Mouse (Mus musculus) midbrain, embryonic 16.5 days (tissue): ENCODE measurements around the gene Ppp1r26. TPM values are rescaled to one million over a fixed set of nuclear protein-coding genes. Genes with fewer than 3 reads are reported as not detected.

Source experiments
- ATAC-seq: fragments of 200-750 bp; cut with Nextera tagmentation; 2 replicates; pipeline ENCODE4 v1.8.0; 2017; ENCODE audit warnings: moderate TSS enrichment
- H3K27ac ChIP-seq: fragments of 300-500 bp; sonication (generic); 2 replicates; pipeline ENCODE4 v1.5.1; 2014; ENCODE audit warnings: mild to moderate bottlenecking, low read length, mixed read lengths
- H3K27me3 ChIP-seq: fragments of 300-500 bp; sonication (generic); 2 replicates; pipeline ENCODE4 v1.6.1; 2014; ENCODE audit warnings: low read depth, low read length, mixed read lengths; ENCODE audit not compliant: control insufficient read depth, insufficient read depth
- H3K36me3 ChIP-seq: fragments of 300-500 bp; sonication (generic); 2 replicates; pipeline ENCODE4 v1.6.1; 2014; ENCODE audit warnings: mild to moderate bottlenecking, low read length, moderate library complexity, mixed read lengths; ENCODE audit not compliant: control insufficient read depth, insufficient read depth
- H3K4me1 ChIP-seq: fragments of 300-500 bp; sonication (generic); 2 replicates; pipeline ENCODE4 v1.6.1; 2014; ENCODE audit warnings: mild to moderate bottlenecking, low read length, mixed read lengths; ENCODE audit not compliant: control insufficient read depth, insufficient read depth
- H3K4me2 ChIP-seq: fragments of 300-500 bp; sonication (generic); 2 replicates; pipeline ENCODE4 v1.6.1; 2014; ENCODE audit warnings: mild to moderate bottlenecking, low read length, mixed read lengths
- H3K4me3 ChIP-seq: fragments of 300-500 bp; sonication (generic); 2 replicates; pipeline ENCODE4 v1.5.1; 2014; ENCODE audit warnings: low read depth, mild to moderate bottlenecking, low read length, moderate library complexity, mixed read lengths
- H3K9ac ChIP-seq: fragments of 300-500 bp; sonication (generic); 2 replicates; pipeline ENCODE4 v1.6.1; 2014; ENCODE audit warnings: low read depth, low read length, mixed read lengths
- H3K9me3 ChIP-seq: fragments of 300-500 bp; sonication (generic); replicated peaks from 2 replicates; pipeline ENCODE4 v1.6.1; 2014; ENCODE audit warnings: mild to moderate bottlenecking, low read length, mixed read lengths; ENCODE audit not compliant: control insufficient read depth, poor library complexity, severe bottlenecking
- WGBS: fragments of 180-500 bp; shearing (Covaris S2); extraction: QIAGEN DNeasy Blood & Tissue Kit; methylation state at CpG from one replicate; pipeline ENCODE4 v1.1.7; 2014; 5-methylcytosine and 5-hydroxymethylcytosine counted together
- polyA plus RNA-seq: library from polyadenylated mRNA; unstranded; fragments of >200 nt; fragmentation: Nextera tagmentation; extraction: Ambion mirVana; gene quantifications from 2 replicates; pipeline ENCODE4 v1.2.1, GENCODE M21; 2015

Ppp1r26 gene
- polyA plus RNA-seq = 19.8 and 22.7 TPM in 2 replicates

- Histone ChIP-seq H3K4me1 (peaks cover 16% of the 10 kb centered on the region), H3K27ac (peak within 1 kb of the TSS; percentile 92), H3K4me2 (peak within 1 kb of the TSS; percentile 84), H3K4me3 (peak within 1 kb of the TSS; percentile 83), H3K9ac (peak within 1 kb of the TSS; percentile 96), H3K9me3 (no peaks in the 10 kb centered on the region), H3K27me3 (no peaks in the 10 kb centered on the region), H3K36me3 (peaks cover 5% of the 10 kb centered on the region; the same call in 1 of the 2 replicates)
- WGBS = under 1% methylated on average over 75 of the region's 118 CpGs
- ATAC-seq = peak; percentile 69
These were observed at the start of gene Ppp1r26 for GRCm38 (mm10) chr2:28446515-28447314. Gene Ppp1r26 (plus strand): TSS chr2:28446800.

- no peaks in the 10 kb centered on the region for H3K9me3 ChIP-seq
- 41% methylated on average over 2 of the region's 2 CpGs for WGBS
- peaks cover 5% of the 10 kb centered on the region; the same call in 1 of the 2 replicates for H3K4me1 ChIP-seq
- no peaks in the 10 kb centered on the region for H3K27me3 ChIP-seq
- H3K36me3 ChIP-seq = no peaks in the 10 kb centered on the region
- H3K9ac ChIP-seq = no peak overlapping the region
- H3K27ac ChIP-seq = peak overlapping the region; percentile 65
- no peak overlapping the region for H3K4me2 ChIP-seq
- H3K4me3 ChIP-seq = no peak overlapping the region
- no peak for ATAC-seq
These were observed 49.7 kb upstream of the Ppp1r26 start for GRCm38 (mm10) chr2:28396928-28397327.

GRCm38 (mm10) chr2:28397417-28398119 is 49.0 kb upstream of the Ppp1r26 start:
- Histone ChIP-seq H3K9me3 (no peaks in the 10 kb centered on the region), H3K27ac (peak overlapping the region; percentile 65), H3K4me2 (no peak overlapping the region), H3K9ac (no peak overlapping the region), H3K27me3 (no peaks in the 10 kb centered on the region), H3K4me3 (no peak overlapping the region), H3K4me1 (peaks cover 5% of the 10 kb centered on the region; the same call in 1 of the 2 replicates), H3K36me3 (no peaks in the 10 kb centered on the region)
- 52% methylated on average over 4 of the region's 4 CpGs for WGBS
- no peak for ATAC-seq

GRCm38 (mm10) chr2:28401647-28402046 is 45.0 kb upstream of the Ppp1r26 start:
- ATAC-seq = no peak
- H3K27ac ChIP-seq = no peak overlapping the region
- no peaks in the 10 kb centered on the region for H3K9me3 ChIP-seq

DNA sequence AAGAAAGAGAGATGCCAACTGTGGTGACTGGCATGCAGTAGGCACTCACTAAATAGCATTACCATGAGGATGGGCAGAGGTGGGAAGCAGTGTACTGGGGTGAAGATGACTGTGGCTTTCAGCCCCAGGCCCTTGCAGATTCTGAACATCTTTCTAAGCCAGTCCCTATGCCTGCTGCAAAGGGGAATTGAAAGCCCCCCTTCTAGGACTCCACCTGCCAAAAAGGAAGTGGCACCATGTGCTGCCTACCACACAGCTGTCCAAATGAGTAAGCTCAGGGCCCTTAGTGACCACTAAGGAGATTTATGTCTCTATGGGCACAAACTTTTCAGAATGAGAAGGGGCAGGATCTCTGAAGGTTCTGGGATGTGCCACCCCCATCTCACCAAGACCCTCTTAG is 44.5 kb upstream of the Ppp1r26 start:
- no peaks in the 10 kb centered on the region for H3K36me3 ChIP-seq
- no peak for ATAC-seq
- no peak overlapping the region for H3K4me3 ChIP-seq
- no peak overlapping the region for H3K9ac ChIP-seq
- H3K9me3 ChIP-seq = no peaks in the 10 kb centered on the region
- H3K27ac ChIP-seq = no peak overlapping the region
- no peaks in the 10 kb centered on the region for H3K27me3 ChIP-seq
- peaks cover 4% of the 10 kb centered on the region; the same call in 1 of the 2 replicates for H3K4me1 ChIP-seq
- H3K4me2 ChIP-seq = no peak overlapping the region

More at GRCm38 (mm10) chr2:28401647-28402046, 45.0 kb upstream of the Ppp1r26 start:
- H3K36me3 ChIP-seq = no peaks in the 10 kb centered on the region
- WGBS = 71% methylated on average over 11 of the region's 11 CpGs
- H3K4me1 ChIP-seq = peaks cover 5% of the 10 kb centered on the region; the same call in 1 of the 2 replicates
- no peak overlapping the region for H3K9ac ChIP-seq
- no peaks in the 10 kb centered on the region for H3K27me3 ChIP-seq
- no peak overlapping the region for H3K4me2 ChIP-seq
- no peak overlapping the region for H3K4me3 ChIP-seq

DNA sequence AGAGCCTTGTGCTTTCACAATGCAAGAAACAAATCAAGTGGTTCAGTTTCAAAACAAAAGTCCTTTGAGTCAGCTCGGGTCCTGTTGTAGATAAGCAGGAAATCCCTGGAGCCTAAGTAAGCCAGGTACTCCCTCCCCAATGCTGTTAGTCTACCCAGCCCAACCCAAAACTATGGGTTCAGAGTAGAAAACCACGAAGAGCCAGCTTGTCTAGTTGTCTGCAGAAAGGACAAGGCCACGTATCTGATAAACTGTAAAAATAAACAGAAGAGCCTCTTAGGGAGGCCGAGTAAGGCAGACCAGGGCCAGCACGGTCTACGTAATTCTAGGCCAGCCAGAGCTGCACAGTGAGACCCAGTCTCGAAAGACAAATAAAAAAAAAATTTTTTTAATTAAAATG is 38.8 kb upstream of the Ppp1r26 start:
- Histone ChIP-seq H3K9me3 (no peaks in the 10 kb centered on the region), H3K27ac (no peak overlapping the region), H3K4me3 (no peak overlapping the region), H3K36me3 (no peaks in the 10 kb centered on the region), H3K9ac (no peak overlapping the region), H3K4me1 (peaks cover 10% of the 10 kb centered on the region), H3K27me3 (no peaks in the 10 kb centered on the region), H3K4me2 (no peak overlapping the region)
- 69% methylated on average over 7 of the region's 7 CpGs for WGBS
- ATAC-seq = no peak

- Histone ChIP-seq H3K9ac (no peak overlapping the region), H3K4me2 (no peak overlapping the region), H3K36me3 (no peaks in the 10 kb centered on the region), H3K4me1 (peaks cover 10% of the 10 kb centered on the region), H3K27me3 (no peaks in the 10 kb centered on the region), H3K27ac (peak overlapping the region; percentile 50), H3K9me3 (no peaks in the 10 kb centered on the region), H3K4me3 (no peak overlapping the region)
- 84% methylated on average over 4 of the region's 4 CpGs for WGBS
- ATAC-seq = no peak
These were observed 37.5 kb upstream of the Ppp1r26 start for GRCm38 (mm10) chr2:28409144-28409543.

- no peak overlapping the region for H3K4me2 ChIP-seq
- peak overlapping the region; percentile 50 for H3K27ac ChIP-seq
- WGBS = 44% methylated on average over 3 of the region's 3 CpGs
- no peak overlapping the region for H3K9ac ChIP-seq
- H3K9me3 ChIP-seq = no peaks in the 10 kb centered on the region
- ATAC-seq = peak; percentile 70; the same call in 1 of the 2 replicates
- H3K27me3 ChIP-seq = no peaks in the 10 kb centered on the region
- H3K36me3 ChIP-seq = no peaks in the 10 kb centered on the region
- no peak overlapping the region for H3K4me3 ChIP-seq
- H3K4me1 ChIP-seq = peaks cover 10% of the 10 kb centered on the region
These were observed 37.0 kb upstream of the Ppp1r26 start for GRCm38 (mm10) chr2:28409566-28409965.

DNA sequence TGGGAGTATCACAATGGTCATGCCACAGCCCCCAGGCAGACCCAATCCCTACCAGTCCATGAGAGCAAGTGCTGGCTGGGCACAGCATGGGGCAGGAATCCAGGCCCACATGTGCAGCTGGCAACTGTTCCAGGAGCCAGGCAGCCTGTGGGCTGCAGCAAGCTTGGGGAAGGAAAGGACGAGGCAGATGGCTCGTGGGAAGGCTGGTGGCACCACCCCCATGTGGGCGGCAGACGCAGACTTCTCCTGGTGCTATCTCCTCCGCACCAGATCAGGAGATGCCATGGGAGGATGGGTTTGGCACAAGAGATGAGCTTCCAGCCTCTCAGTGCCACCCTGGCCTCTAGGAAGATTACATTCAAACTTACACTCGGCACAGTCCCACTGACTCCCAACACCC is 33.7 kb upstream of the Ppp1r26 start:
- Histone ChIP-seq H3K27ac (no peak overlapping the region), H3K4me3 (no peak overlapping the region), H3K9me3 (no peaks in the 10 kb centered on the region), H3K27me3 (no peaks in the 10 kb centered on the region), H3K36me3 (no peaks in the 10 kb centered on the region), H3K9ac (no peak overlapping the region), H3K4me2 (no peak overlapping the region), H3K4me1 (peaks cover 19% of the 10 kb centered on the region)
- no peak for ATAC-seq
- 75% methylated on average over 6 of the region's 6 CpGs for WGBS
